Mouse (Mus musculus) right cerebral cortex, postnatal 10 days (tissue): ENCODE measurements around the gene Klhl26.

Source experiments
- DNase-seq, 2 experiments: peaks; one replicate each; pipeline ENCODE4 v3.0.0; 2021; ENCODE audit warnings: low spot score in 2 of 2

The Klhl26 gene

GRCm38 (mm10) chr8:70447639-70448420 is 28.9 kb downstream of the Klhl26 start:
- DNase-seq = peak; percentile 84 to 85

GRCm38 (mm10) chr8:70445988-70446387 is 30.8 kb downstream of the Klhl26 start:
- DNase-seq = no peak

GRCm38 (mm10) chr8:70443326-70443725 is 33.4 kb downstream of the Klhl26 start:
- no peak for DNase-seq

GRCm38 (mm10) chr8:70441565-70441964 is 35.2 kb downstream of the Klhl26 start:
- no peak for DNase-seq

- no peak for DNase-seq
These were observed 36.5 kb downstream of the Klhl26 start for GRCm38 (mm10) chr8:70440246-70440645.

- DNase-seq = no peak
These were observed 37.0 kb downstream of the Klhl26 start for GRCm38 (mm10) chr8:70439848-70440179.

GRCm38 (mm10) chr8:70439055-70439847 is 37.5 kb downstream of the Klhl26 start, which contains the start of gene Crtc1:
Gene Crtc1, minus strand, starts transcription at chr8:70439579.
- peak; percentile 97 to 98 for DNase-seq

- no peak for DNase-seq
These were observed 38.3 kb downstream of the Klhl26 start for GRCm38 (mm10) chr8:70438423-70438822.

GRCm38 (mm10) chr8:70435156-70435555 is 41.6 kb downstream of the Klhl26 start:
- DNase-seq = no peak

- DNase-seq = no peak
These were observed 43.7 kb downstream of the Klhl26 start for GRCm38 (mm10) chr8:70432991-70433536.

- no peak for DNase-seq
These were observed 45.6 kb downstream of the Klhl26 start for GRCm38 (mm10) chr8:70431213-70431612.

- no peak for DNase-seq
These were observed 50.4 kb downstream of the Klhl26 start for GRCm38 (mm10) chr8:70426300-70426907.

- no peak for DNase-seq
These were observed 54.0 kb downstream of the Klhl26 start for GRCm38 (mm10) chr8:70422722-70423121.

GRCm38 (mm10) chr8:70421349-70422104 is 55.2 kb downstream of the Klhl26 start:
- no peak for DNase-seq

- no peak for DNase-seq
These were observed 56.7 kb downstream of the Klhl26 start for GRCm38 (mm10) chr8:70419879-70420643.

- DNase-seq = peak; percentile 76 to 82
These were observed 57.8 kb downstream of the Klhl26 start for GRCm38 (mm10) chr8:70418954-70419353.

- peak; percentile 81 to 86 for DNase-seq
These were observed 58.9 kb downstream of the Klhl26 start for GRCm38 (mm10) chr8:70417914-70418313.

- DNase-seq = peak in 1 of 2 experiments; percentile 55
These were observed 59.8 kb downstream of the Klhl26 start for GRCm38 (mm10) chr8:70416941-70417340.

- peak; percentile 57 to 76 for DNase-seq
These were observed 61.0 kb downstream of the Klhl26 start for GRCm38 (mm10) chr8:70415540-70416451.
